Mouse (Mus musculus) stomach, embryonic 14.5 days (tissue): ENCODE data around the gene Gm20388. TPM values are rescaled to one million over a fixed set of nuclear protein-coding genes. Genes with fewer than 3 reads are reported as not detected.
A peak's percentile ranks its signal among the peaks of the same experiment; 100 is the strongest.

Source experiments
- ATAC-seq: fragments of 200-750 bp; cut with Nextera tagmentation; 2 replicates; pipeline ENCODE4 v1.8.0; 2017; ENCODE audit warnings: low read depth, moderate TSS enrichment; ENCODE audit not compliant: insufficient number of reproducible peaks, insufficient read depth, low FRiP score
- H3K27ac ChIP-seq: fragments of 300-500 bp; sonication (generic); 2 replicates; pipeline ENCODE4 v1.5.1; 2014; ENCODE audit warnings: mild to moderate bottlenecking, low read length, moderate library complexity, mixed read lengths
- H3K27me3 ChIP-seq: fragments of 300-500 bp; sonication (generic); 2 replicates; pipeline ENCODE4 v1.6.1; 2014; ENCODE audit warnings: low read length, control low read depth, mixed read lengths; ENCODE audit not compliant: control insufficient read depth, insufficient read depth
- H3K36me3 ChIP-seq: fragments of 300-500 bp; sonication (generic); 2 replicates; pipeline ENCODE4 v1.6.1; 2014; ENCODE audit warnings: mild to moderate bottlenecking, control low read depth, low read length, moderate library complexity, mixed read lengths; ENCODE audit not compliant: control insufficient read depth, insufficient read depth
- H3K4me1 ChIP-seq: fragments of 300-500 bp; sonication (generic); 2 replicates; pipeline ENCODE4 v1.6.1; 2014; ENCODE audit warnings: low read length, control low read depth, mixed read lengths; ENCODE audit not compliant: control insufficient read depth, insufficient read depth
- H3K4me2 ChIP-seq: fragments of 300-500 bp; sonication (generic); replicated peaks from 2 replicates; pipeline ENCODE4 v1.6.1; 2014; ENCODE audit warnings: low read depth, low read length, control low read depth
- H3K4me3 ChIP-seq: fragments of 300-500 bp; sonication (generic); 2 replicates; pipeline ENCODE4 v1.5.1; 2014; ENCODE audit warnings: low read depth, low read length, control low read depth
- H3K9ac ChIP-seq: fragments of 300-500 bp; sonication (generic); replicated peaks from 2 replicates; pipeline ENCODE4 v1.6.1; 2014; ENCODE audit warnings: low read depth, mild to moderate bottlenecking, control low read depth, low read length, moderate library complexity, mixed read lengths
- H3K9me3 ChIP-seq: fragments of 300-500 bp; sonication (generic); 2 replicates; pipeline ENCODE4 v1.6.1; 2016; ENCODE audit warnings: low read depth, low read length, control low read depth; ENCODE audit not compliant: control insufficient read depth
- WGBS: fragments of 180-500 bp; shearing (Covaris S2); extraction: QIAGEN DNeasy Blood & Tissue Kit; methylation state at CpG from one replicate; pipeline ENCODE4 v1.1.7; 2014; 5-methylcytosine and 5-hydroxymethylcytosine counted together
- polyA plus RNA-seq: library from polyadenylated mRNA; unstranded; fragments of >200 nt; fragmentation: Nextera tagmentation; extraction: Ambion mirVana; gene quantifications from 2 replicates; pipeline ENCODE4 v1.2.1, GENCODE M21; 2014

The Gm20388 gene
- polyA plus RNA-seq, 1 experiment from 2014 or later = 11.4 TPM

DNA sequence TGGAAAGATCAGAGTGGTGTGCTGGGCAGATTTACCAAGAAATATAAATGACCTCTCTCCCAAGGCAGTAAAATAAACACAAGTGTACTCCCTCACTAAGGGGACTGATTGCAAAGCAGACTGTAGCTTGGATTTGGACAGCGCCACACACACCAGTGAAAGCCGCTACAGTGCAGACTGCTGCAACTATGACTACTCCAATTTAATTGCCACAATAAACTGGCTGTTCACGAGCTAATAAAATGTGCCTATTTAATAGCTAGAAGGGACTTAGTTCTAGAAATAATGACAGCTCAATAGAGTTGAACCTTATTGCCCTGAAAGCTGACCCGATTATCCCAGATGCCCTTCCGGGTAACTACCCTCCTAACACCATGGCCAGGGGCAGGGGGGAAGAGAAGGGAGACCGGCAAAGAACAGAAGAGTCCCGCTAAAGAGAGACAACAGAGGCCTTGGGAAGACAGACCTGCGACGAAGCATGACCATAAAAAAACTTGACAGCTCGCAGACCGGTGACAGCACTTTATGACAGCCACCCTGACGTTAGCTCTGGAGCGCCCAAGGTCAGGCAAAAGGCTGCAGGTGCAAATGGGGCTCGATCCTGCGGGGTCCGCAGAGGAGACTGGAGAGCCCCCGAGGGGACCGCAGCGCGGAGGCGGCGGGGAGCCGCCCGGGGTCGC, 189.9 kb downstream of the Gm20388 start:
- no peak for ATAC-seq
- 4% methylated on average over 25 of the region's 25 CpGs for WGBS
- Histone ChIP-seq H3K27me3 (no peaks in the 10 kb centered on the region), H3K9me3 (no peaks in the 10 kb centered on the region), H3K9ac (peak overlapping the region; percentile 82), H3K4me2 (peak overlapping the region; percentile 81), H3K27ac (peak overlapping the region; percentile 88; the same call in 1 of the 2 replicates), H3K4me1 (peaks cover 18% of the 10 kb centered on the region), H3K36me3 (no peaks in the 10 kb centered on the region), H3K4me3 (peak overlapping the region; percentile 72)

DNA sequence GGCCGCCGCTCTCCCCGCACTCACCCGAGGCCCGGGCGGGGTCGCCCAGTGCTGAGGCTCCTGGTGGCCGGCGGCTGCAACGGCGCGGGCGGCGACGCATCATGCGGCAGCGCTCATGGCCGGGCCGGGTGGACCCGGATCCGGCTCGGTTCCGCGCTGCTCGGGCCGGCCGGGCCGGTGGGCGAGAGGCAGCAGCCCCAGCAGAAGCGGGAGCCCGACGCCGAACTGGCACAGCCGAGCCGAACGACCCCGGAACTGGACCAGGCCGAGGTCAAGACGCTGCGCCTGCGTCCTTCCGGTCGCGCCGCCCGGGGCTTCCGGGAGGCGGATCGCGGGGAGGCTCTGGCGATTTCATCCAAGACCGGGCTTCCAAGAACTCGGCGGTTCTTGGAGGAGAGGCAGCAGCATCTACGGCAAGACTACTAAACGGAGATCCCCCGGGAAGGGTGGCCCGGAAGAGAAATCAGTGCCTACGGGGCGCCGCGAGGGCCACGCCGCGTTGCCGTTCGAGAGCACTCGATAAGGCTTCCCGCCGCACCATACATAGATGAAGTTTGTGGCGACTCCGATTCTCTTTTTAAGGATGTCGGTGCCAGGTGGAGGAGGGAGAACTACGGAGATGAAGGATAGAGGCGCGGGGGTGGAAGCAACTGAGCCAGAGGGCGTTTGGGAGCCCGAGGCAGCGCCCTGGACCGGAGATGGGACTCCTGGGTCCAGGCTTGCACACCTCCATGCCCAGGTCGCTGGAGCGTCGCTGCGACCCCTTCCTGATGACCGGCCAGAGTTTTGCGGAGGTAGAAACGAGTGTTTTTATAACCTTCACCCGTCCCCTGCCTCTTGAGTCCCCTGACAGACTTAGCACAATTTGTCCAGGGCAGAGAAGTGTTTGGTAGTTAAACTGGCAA, 190.7 kb downstream of the Gm20388 start, which contains the start of gene Zdhhc7:
TSS of gene Zdhhc7 (minus strand) at position 415 of the 905 bp plus-strand sequence.
- H3K9ac ChIP-seq = peak within 1 kb of the TSS; percentile 82
- H3K4me3 ChIP-seq = peak within 1 kb of the TSS; percentile 72
- H3K36me3 ChIP-seq = no peaks in the 10 kb centered on the region
- under 1% methylated on average over 88 of the region's 88 CpGs for WGBS
- no peaks in the 10 kb centered on the region for H3K9me3 ChIP-seq
- H3K27ac ChIP-seq = peak within 1 kb of the TSS; percentile 88
- peak within 1 kb of the TSS; percentile 81 for H3K4me2 ChIP-seq
- ATAC-seq = peak; percentile 69
- no peaks in the 10 kb centered on the region for H3K27me3 ChIP-seq
- H3K4me1 ChIP-seq = peaks cover 18% of the 10 kb centered on the region

DNA sequence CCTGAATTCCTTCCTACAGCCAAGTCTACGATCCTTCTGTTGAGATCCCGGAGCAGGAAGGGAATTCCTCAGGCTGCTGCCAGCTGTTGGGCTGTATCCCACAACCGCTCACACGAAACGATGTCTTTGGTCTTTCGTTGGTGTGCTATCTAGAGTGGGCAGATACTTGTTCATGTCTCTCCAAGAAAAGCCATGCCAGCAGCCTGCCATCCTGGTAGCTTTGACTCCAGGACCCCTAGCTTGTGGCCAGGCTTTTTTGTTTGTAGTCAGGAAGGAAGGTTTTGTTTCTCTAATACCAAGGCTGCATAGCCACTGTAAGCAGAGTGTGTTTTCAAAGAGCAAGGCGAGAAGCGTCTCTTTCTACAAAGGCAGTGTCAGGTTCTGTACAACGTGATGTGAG, 193.3 kb downstream of the Gm20388 start:
- ATAC-seq = no peak
- H3K9ac ChIP-seq = no peak overlapping the region
- 84% methylated on average over 9 of the region's 9 CpGs for WGBS
- no peaks in the 10 kb centered on the region for H3K36me3 ChIP-seq
- H3K27ac ChIP-seq = no peak overlapping the region; the same call in 1 of the 2 replicates
- H3K9me3 ChIP-seq = no peaks in the 10 kb centered on the region
- H3K27me3 ChIP-seq = no peaks in the 10 kb centered on the region
- no peak overlapping the region for H3K4me2 ChIP-seq
- peaks cover 18% of the 10 kb centered on the region for H3K4me1 ChIP-seq
- no peak overlapping the region for H3K4me3 ChIP-seq

DNA sequence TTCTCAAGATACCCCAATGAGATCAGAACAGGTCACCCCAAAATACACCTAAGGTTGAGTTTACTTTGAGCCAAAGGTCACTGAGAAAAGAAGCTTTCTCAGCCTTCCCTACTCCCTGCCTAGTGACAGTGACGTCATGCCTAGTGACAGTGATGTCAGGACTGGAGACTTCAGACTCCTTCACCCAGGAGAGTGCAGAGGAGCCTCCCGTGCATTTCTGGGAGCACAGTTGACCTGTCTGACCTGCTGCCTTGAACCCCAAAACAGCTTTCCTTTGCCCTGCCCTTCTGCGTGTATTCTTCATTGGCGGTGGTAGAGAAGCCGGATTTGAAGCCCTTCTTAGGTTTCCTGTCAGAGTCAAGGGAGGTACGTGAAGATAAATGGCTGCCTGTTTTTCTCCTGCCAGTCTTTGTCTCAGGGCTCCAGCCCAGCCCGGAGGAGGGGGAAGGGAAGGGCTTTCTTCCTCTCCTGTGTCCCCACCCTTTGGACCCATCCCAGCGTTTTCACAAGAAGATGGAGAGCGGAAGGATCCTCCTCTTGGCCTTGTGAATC, 194.2 kb downstream of the Gm20388 start:
- ATAC-seq = no peak
- Histone ChIP-seq H3K4me1 (peaks cover 16% of the 10 kb centered on the region), H3K36me3 (no peaks in the 10 kb centered on the region), H3K27ac (no peak overlapping the region), H3K4me2 (no peak overlapping the region), H3K27me3 (no peaks in the 10 kb centered on the region), H3K9me3 (no peaks in the 10 kb centered on the region), H3K9ac (no peak overlapping the region), H3K4me3 (no peak overlapping the region)
- 60% methylated on average over 9 of the region's 9 CpGs for WGBS

DNA sequence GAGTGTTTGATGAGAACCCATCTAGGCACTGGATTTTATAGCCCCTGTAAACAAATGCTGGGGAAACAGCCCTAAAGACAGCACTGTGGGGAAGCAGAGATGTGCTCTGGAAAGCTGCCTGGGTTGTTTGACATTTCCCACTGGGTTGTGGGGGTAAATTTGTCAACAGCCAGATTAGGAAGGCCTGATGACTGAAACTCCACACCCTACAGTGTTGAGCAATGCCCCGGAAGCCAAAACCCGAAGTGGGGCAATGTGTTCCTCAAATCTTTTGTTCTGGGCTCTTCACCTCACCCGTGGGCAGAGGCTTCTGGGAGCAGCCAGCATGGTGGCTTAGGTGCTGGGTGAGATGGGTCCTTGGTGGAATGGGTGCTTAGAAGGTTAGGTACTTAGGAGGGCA, 198.5 kb downstream of the Gm20388 start:
- Histone ChIP-seq H3K4me1 (peaks cover 6% of the 10 kb centered on the region; the same call in 1 of the 2 replicates), H3K4me2 (no peak overlapping the region), H3K9ac (no peak overlapping the region), H3K27ac (no peak overlapping the region), H3K9me3 (no peaks in the 10 kb centered on the region), H3K36me3 (no peaks in the 10 kb centered on the region), H3K27me3 (no peaks in the 10 kb centered on the region), H3K4me3 (no peak overlapping the region)
- ATAC-seq = no peak
- WGBS = 56% methylated on average over 3 of the region's 3 CpGs

DNA sequence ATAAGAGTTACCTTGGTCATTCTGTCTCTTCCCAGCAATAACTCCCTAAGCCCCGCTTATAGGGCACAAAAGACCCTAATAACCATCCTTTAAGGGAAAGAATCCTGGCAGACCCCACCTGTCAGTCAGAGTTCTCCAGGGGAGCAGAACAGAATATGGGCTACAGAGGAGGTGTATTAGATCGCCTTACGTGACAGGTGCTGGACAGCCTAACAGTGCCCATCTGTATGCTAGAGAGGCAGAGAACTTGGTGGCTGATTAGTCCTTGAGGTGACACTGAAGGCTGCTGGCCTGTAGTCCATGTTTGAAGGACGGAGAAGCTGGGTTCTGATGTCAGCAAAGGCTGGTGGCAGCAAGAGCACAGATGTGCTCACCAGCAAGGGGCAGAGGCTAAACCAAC, 200.3 kb downstream of the Gm20388 start:
- no peak overlapping the region for H3K9ac ChIP-seq
- 0 out of 2 replicates have a peak, but pooled peaks cover 4% of the 10 kb centered on the region for H3K27me3 ChIP-seq
- H3K4me1 ChIP-seq = peaks cover 6% of the 10 kb centered on the region; the same call in 1 of the 2 replicates
- WGBS = 80% methylated on average over 4 of the region's 4 CpGs
- H3K36me3 ChIP-seq = no peaks in the 10 kb centered on the region
- no peak overlapping the region for H3K4me2 ChIP-seq
- no peak overlapping the region for H3K27ac ChIP-seq
- no peaks in the 10 kb centered on the region; the same call in 1 of the 2 replicates for H3K9me3 ChIP-seq
- no peak overlapping the region for H3K4me3 ChIP-seq
- ATAC-seq = no peak

DNA sequence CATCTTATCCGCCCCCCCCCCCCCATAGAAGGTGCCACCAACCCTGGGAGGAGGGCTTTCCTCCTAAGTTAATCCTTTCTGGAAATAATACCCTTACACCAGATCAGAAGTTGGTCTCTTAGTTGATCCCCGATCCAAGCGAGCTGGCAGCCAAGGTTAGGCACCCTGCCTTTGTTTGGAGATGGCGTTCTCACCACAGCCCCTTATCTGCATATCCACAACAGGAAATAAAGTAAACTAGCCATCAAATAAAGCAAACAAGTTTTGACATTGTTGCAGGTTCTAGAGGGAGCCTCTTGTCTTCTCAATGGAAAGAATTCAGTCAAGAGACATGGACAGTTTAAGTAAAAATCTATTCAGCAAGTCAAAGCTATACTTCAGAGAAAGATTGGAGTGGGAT, 200.7 kb downstream of the Gm20388 start:
- ATAC-seq = no peak
- Histone ChIP-seq H3K27ac (no peak overlapping the region), H3K4me3 (no peak overlapping the region), H3K9me3 (no peaks in the 10 kb centered on the region; the same call in 1 of the 2 replicates), H3K27me3 (0 out of 2 replicates have a peak, but pooled peaks cover 6% of the 10 kb centered on the region), H3K4me2 (no peak overlapping the region), H3K36me3 (no peaks in the 10 kb centered on the region), H3K9ac (no peak overlapping the region), H3K4me1 (peaks cover 6% of the 10 kb centered on the region; the same call in 1 of the 2 replicates)
- WGBS = 57% methylated on average over 4 of the region's 4 CpGs

DNA sequence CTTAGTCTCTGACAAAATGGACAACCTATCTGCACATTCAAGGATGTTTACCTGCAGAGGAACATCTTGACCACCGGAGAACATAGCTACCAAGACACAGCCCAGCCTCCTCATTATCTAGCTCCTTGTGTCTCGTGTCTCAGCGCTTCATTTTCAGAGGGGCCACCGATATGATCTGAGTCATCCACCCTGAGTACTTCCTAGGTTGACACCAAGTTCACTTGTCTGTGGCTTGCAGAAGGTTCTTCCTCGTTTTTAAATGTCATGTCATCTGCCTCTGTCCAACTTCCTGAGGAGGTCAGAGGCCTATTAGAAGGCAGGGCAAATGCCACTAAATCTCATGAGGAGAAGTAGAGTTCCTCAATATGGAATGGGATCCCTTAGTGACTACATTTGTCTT, 201.9 kb downstream of the Gm20388 start:
- no peak for ATAC-seq
- Histone ChIP-seq H3K27ac (no peak overlapping the region), H3K36me3 (no peaks in the 10 kb centered on the region), H3K9ac (no peak overlapping the region), H3K9me3 (no peaks in the 10 kb centered on the region; the same call in 1 of the 2 replicates), H3K4me3 (no peak overlapping the region), H3K4me2 (no peak overlapping the region), H3K27me3 (0 out of 2 replicates have a peak, but pooled peaks cover 7% of the 10 kb centered on the region), H3K4me1 (peaks cover 6% of the 10 kb centered on the region; the same call in 1 of the 2 replicates)
- 72% methylated on average over 5 of the region's 5 CpGs for WGBS
